Comparison of ENCODE assay signal across 9 mouse cellular contexts in the genomic region with DNA sequence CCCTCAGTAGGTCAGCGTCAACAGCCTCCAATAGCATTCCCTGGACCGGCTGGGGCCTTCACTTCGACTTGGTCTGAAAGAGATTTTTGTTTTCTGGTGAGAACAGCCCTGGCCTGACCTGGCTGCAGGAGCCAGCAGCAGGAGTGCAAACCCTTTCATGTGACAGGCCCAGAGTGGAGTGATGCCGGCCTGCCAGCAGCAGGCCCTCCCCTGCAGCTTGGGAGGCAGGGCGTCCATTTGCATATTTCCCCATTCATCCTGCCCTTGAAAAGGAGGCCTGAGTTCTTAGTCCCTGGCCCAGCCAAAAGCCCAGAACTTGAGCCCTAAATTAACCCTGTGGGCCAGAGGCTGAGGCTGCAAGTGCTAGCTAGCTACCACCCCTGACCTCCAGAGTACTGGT. TPM values are rescaled to one million over a fixed set of nuclear protein-coding genes. Genes with fewer than 3 reads are reported as not detected.
A peak's percentile ranks its signal among the peaks of the same experiment; 100 is the strongest.
DNase-seq lines count a peak whose midpoint lies in the region; ATAC-seq lines count a peak whose summit lies in the region.
"Had no signal": no experiment of that assay in that cellular context is flagged by ENCODE, and none has a peak within 500 bp of the region (broad histone marks: within the 10 kb centered on the region; RNA-seq: fewer than 3 reads in every experiment).

No protein-coding gene starts in this region.

- 2% methylated on average over 5 of the region's 5 CpGs for WGBS in forebrain, embryonic 10.5 days
- WGBS in hindbrain, embryonic 14.5 days, result 9% methylated on average over 5 of the region's 5 CpGs
- 7% methylated on average over 5 of the region's 5 CpGs for WGBS in midbrain, embryonic 11.5 days

- peak; percentile 64 for DNase-seq in cerebellum, adult 9-11 months
- DNase-seq in cerebellum, adult 8-10 months, result no peak
- DNase-seq in MN1 (ENCODE audit: low spot score), result peak; percentile 55
- peak; percentile 67 for DNase-seq in forebrain, embryonic 10.5 days (ENCODE audit: extremely low spot score, low spot score)
- no peak for DNase-seq in hindbrain, embryonic 14.5 days (ENCODE audit: low spot score)
- DNase-seq in midbrain, embryonic 11.5 days (ENCODE audit: low spot score, missing footprints), result peak; percentile 90

- H3K36me3 ChIP-seq in forebrain, embryonic 10.5 days (replicated peaks), result no peaks in the 10 kb centered on the region
- H3K36me3 ChIP-seq in hindbrain, embryonic 14.5 days (replicated peaks; ENCODE audit: control insufficient read depth, insufficient read depth), result no peaks in the 10 kb centered on the region
- H3K36me3 ChIP-seq in midbrain, embryonic 11.5 days (ENCODE audit: control insufficient read depth, insufficient read depth, low read length), result no peaks in the 10 kb centered on the region

- no peaks in the 10 kb centered on the region for H3K9me3 ChIP-seq in forebrain, embryonic 10.5 days
- no peaks in the 10 kb centered on the region for H3K9me3 ChIP-seq in hindbrain, embryonic 14.5 days (ENCODE audit: control insufficient read depth, low read length)
- no peaks in the 10 kb centered on the region for H3K9me3 ChIP-seq in midbrain, embryonic 11.5 days (ENCODE audit: control insufficient read depth, low read length)

- peak; percentile 71 for ATAC-seq in hindbrain, embryonic 14.5 days (ENCODE audit: low FRiP score)
- ATAC-seq in midbrain, embryonic 11.5 days (ENCODE audit: low FRiP score), result peak; percentile 77
- no peak for ATAC-seq in erythroid progenitor cell, adult 5-6 weeks (replicated peaks; ENCODE audit: low FRiP score, poor library complexity, severe bottlenecking)
- ATAC-seq in megakaryocyte progenitor cell, adult 5-6 weeks (replicated peaks; ENCODE audit: poor library complexity), result no peak

- H3K9ac ChIP-seq in hindbrain, embryonic 14.5 days, result no peak overlapping the region
- H3K9ac ChIP-seq in midbrain, embryonic 11.5 days (ENCODE audit: low read length), result peak overlapping the region; percentile 30; the same call in 1 of the 2 replicates

- H3K4me3 ChIP-seq in forebrain, embryonic 10.5 days, result 0 out of 2 replicates have a peak overlapping the region, but pooled peaks have one; percentile 6
- no peak overlapping the region for H3K4me3 ChIP-seq in hindbrain, embryonic 14.5 days (replicated peaks; ENCODE audit: low read length)
- no peak overlapping the region for H3K4me3 ChIP-seq in midbrain, embryonic 11.5 days (ENCODE audit: low read depth, low read length)

- no peaks in the 10 kb centered on the region for H3K27me3 ChIP-seq in forebrain, embryonic 10.5 days (ENCODE audit: poor library complexity, severe bottlenecking)
- H3K27me3 ChIP-seq in hindbrain, embryonic 14.5 days (ENCODE audit: control insufficient read depth, insufficient read depth, low read length), result no peaks in the 10 kb centered on the region
- no peaks in the 10 kb centered on the region for H3K27me3 ChIP-seq in midbrain, embryonic 11.5 days (ENCODE audit: control insufficient read depth, insufficient read depth, low read length)

- H3K4me2 ChIP-seq in hindbrain, embryonic 14.5 days (replicated peaks), result no peak overlapping the region
- no peak overlapping the region; the same call in 1 of the 2 replicates for H3K4me2 ChIP-seq in midbrain, embryonic 11.5 days

- H3K4me1 ChIP-seq in forebrain, embryonic 10.5 days, result peaks cover 52% of the 10 kb centered on the region
- peaks cover 41% of the 10 kb centered on the region for H3K4me1 ChIP-seq in hindbrain, embryonic 14.5 days (replicated peaks; ENCODE audit: control insufficient read depth, insufficient read depth, low read length)
- H3K4me1 ChIP-seq in midbrain, embryonic 11.5 days (ENCODE audit: control insufficient read depth, insufficient read depth, low read length), result peaks cover 45% of the 10 kb centered on the region

- H3K27ac ChIP-seq in forebrain, embryonic 10.5 days, result peak overlapping the region; percentile 85
- H3K27ac ChIP-seq in hindbrain, embryonic 14.5 days, result peak overlapping the region; percentile 60
- peak overlapping the region; percentile 52 for H3K27ac ChIP-seq in midbrain, embryonic 11.5 days (ENCODE audit: low read depth, low read length)

RNA-seq across cellular contexts. Expression of a gene that starts 8.4 kb away (rescaled TPM):
- polyA plus RNA-seq in forebrain, embryonic 10.5 days (2016; fragmentation: Nextera tagmentation; extraction: Ambion mirVana), result 11.3 and 12.1 TPM in 2 replicates
- polyA plus RNA-seq in hindbrain, embryonic 14.5 days (2014; fragmentation: Nextera tagmentation; extraction: Ambion mirVana), result 42.4 and 44.2 TPM in 2 replicates
- 20.4 and 22.4 TPM in 2 replicates for polyA plus RNA-seq in midbrain, embryonic 11.5 days (2014; fragmentation: Nextera tagmentation; extraction: Ambion mirVana)
- 0.42 and 2.2 TPM in 2 replicates for total RNA-seq in erythroid progenitor cell, adult 5-6 weeks (2015; ENCODE audit: low replicate concordance)
- total RNA-seq in erythroid progenitor cell, adult 5-6 weeks (2017; ENCODE audit: low replicate concordance), result 0.77 TPM in 1 of 2 replicates, not detected in the other
- 0.86 and 3.2 TPM in 2 replicates for total RNA-seq in megakaryocyte progenitor cell, adult 5-6 weeks (2015)
- 1.2 and 3.5 TPM in 2 replicates for total RNA-seq in megakaryocyte progenitor cell, adult 5-6 weeks (2017)

RNA-seq across cellular contexts. Expression of a gene that starts 44.9 kb away (rescaled TPM):
- not detected in 2 replicates for polyA plus RNA-seq in forebrain, embryonic 10.5 days (2016; fragmentation: Nextera tagmentation; extraction: Ambion mirVana)
- polyA plus RNA-seq in hindbrain, embryonic 14.5 days (2014; fragmentation: Nextera tagmentation; extraction: Ambion mirVana), result not detected in 2 replicates
- not detected in 2 replicates for polyA plus RNA-seq in midbrain, embryonic 11.5 days (2014; fragmentation: Nextera tagmentation; extraction: Ambion mirVana)
- total RNA-seq in erythroid progenitor cell, adult 5-6 weeks (2015; ENCODE audit: low replicate concordance), result not detected in 2 replicates
- not detected in 2 replicates for total RNA-seq in erythroid progenitor cell, adult 5-6 weeks (2017; ENCODE audit: low replicate concordance)
- total RNA-seq in megakaryocyte progenitor cell, adult 5-6 weeks (2015), result not detected in 2 replicates
- total RNA-seq in megakaryocyte progenitor cell, adult 5-6 weeks (2017), result not detected in 2 replicates
- total RNA-seq: layer of hippocampus, postnatal 36 days had no signal

RNA-seq across cellular contexts. Expression of a gene that starts 58.4 kb away (rescaled TPM):
- not detected in 2 replicates for polyA plus RNA-seq in forebrain, embryonic 10.5 days (2016; fragmentation: Nextera tagmentation; extraction: Ambion mirVana)
- polyA plus RNA-seq in hindbrain, embryonic 14.5 days (2014; fragmentation: Nextera tagmentation; extraction: Ambion mirVana), result not detected in 2 replicates
- polyA plus RNA-seq in midbrain, embryonic 11.5 days (2014; fragmentation: Nextera tagmentation; extraction: Ambion mirVana), result not detected in 2 replicates
- total RNA-seq in erythroid progenitor cell, adult 5-6 weeks (2015; ENCODE audit: low replicate concordance), result not detected in 2 replicates
- not detected in 2 replicates for total RNA-seq in erythroid progenitor cell, adult 5-6 weeks (2017; ENCODE audit: low replicate concordance)
- not detected in 2 replicates for total RNA-seq in megakaryocyte progenitor cell, adult 5-6 weeks (2015)
- total RNA-seq in megakaryocyte progenitor cell, adult 5-6 weeks (2017), result not detected in 2 replicates
- total RNA-seq: layer of hippocampus, postnatal 36 days had no signal

Comparison
In these comparisons a context has a peak if more than half of its experiments do, and no peak if none do; other contexts are left out.
1. DNase-seq: peak in cerebellum, adult 9-11 months (single experiment), MN1 (single experiment), forebrain, embryonic 10.5 days (single experiment) and midbrain, embryonic 11.5 days (single experiment); none in cerebellum, adult 8-10 months (single experiment) and hindbrain, embryonic 14.5 days (single experiment).
2. ATAC-seq: peak in hindbrain, embryonic 14.5 days (single experiment) and midbrain, embryonic 11.5 days (single experiment); none in erythroid progenitor cell, adult 5-6 weeks (single experiment) and megakaryocyte progenitor cell, adult 5-6 weeks (single experiment).
3. Peak in every context shown above with its lines, with median percentiles within 50 percentile points of each other: H3K27ac ChIP-seq.